Mouse (Mus musculus) central nervous system, embryonic 14 days (tissue): ENCODE data around the gene Tmem127. TPM values are rescaled to one million over a fixed set of nuclear protein-coding genes. Genes with fewer than 3 reads are reported as not detected.

Source experiments
- polyA plus RNA-seq: library from polyadenylated mRNA; depleted of rRNA; stranded (reverse); fragments of >200 nt; gene quantifications from 2 replicates; pipeline ENCODE4 v1.2.3, GENCODE M21; 2012; rRNA removed

The Tmem127 gene
- 42.7 and 43.3 TPM in 2 replicates for polyA plus RNA-seq

DNA sequence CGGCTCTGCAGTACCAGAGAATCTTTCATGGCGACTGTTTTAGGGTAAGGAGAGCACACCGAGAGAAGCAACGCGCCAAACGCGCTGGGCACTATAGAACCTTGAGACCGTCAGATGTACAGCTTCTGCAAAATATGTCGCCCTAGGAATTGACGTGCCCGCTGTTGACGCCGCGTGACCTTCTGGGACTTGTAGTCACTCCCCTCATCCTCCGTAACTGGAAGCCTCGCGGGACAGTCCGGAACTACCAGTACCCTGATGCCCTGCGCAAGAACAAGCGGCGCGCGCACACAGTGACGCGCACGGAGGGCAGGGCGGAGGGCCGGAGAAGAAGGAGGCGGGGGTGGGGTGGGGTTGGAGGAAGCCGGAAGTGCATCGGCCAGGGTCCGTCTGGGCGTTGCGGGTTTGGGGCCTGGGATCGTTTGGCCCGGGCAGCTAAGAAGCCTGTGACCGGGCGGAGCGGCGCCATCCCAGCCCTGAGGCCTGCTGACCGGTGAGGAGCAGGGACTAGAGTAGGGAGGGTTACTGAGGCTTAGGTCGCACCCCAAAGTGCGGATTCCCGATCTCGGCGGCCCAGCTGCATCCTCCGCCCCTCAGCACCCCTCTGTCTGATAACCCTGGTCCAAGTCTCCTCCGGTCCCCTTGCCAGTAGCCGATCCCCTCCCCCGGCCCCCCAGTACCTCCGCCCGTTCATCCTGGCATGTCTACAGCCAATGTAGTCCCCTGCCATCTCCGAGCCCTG is at the start of gene Tmem127, which contains the start of gene Ciao1:
Gene Tmem127, plus strand, starts transcription at position 317 of the 742 bp plus-strand sequence.
Gene Ciao1, minus strand, starts transcription at position 225 of the 742 bp plus-strand sequence.

GRCm38 (mm10) chr2:127207547-127208451 is 39.9 kb upstream of the Tmem127 start, which contains the start of the genes 1810024B03Rik and Snrnp200:
Gene 1810024B03Rik, minus strand, starts transcription at chr2:127208280.
Gene Snrnp200, plus strand, starts transcription at chr2:127208386.

DNA sequence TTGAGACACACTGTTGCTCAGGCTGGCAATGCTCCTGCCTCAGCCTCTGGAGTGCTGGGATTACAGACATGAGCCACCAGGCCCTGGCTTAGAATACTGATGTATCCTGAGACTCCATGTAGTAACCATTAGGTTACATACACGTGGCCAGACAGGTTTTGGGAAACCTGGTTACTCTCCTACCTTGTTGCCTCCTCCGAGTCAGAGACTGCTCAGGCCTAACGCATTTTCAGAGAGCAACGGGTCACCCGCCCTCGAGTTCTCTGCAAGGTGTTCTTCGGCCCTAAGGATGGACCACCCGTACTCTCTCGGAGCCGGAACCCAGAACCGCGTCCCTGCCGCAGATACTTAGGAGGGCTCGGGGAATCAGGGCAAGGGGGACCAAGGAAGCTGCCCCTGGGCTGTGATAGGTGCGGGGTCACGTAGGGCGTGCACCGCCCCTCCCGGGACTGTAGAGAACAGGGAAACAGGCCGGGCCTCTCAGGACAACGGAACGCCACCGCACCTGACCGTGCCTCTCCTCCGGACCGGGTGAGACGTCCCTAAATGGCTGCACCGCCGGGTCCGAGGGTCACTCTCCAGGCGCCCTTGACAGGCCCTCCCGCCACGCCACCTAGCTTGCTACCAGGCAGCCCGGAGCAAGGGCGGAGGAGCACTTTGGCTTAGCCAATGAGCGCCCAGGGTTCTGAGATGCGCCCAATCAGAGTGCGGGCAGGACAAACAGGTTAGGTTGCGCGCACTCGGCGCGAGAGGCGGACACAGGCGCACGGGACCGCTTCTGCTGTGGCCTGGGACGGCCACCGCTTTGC is 22.0 kb downstream of the Tmem127 start, which contains the start of gene Stard7:
Gene Stard7, plus strand, starts transcription at position 728 of the 809 bp plus-strand sequence.

Other genes starting within 250 kb of the Tmem127 start
- 12.1 and 12.3 TPM in 2 replicates for gene Ap4e1, start 239.2 kb upstream of the Tmem127 start, polyA plus RNA-seq
- 16.2 and 19.8 TPM in 2 replicates for gene Blvra, start 177.2 kb upstream of the Tmem127 start, polyA plus RNA-seq
- 32.8 and 42.3 TPM in 2 replicates for gene Ncaph, start 114.0 kb upstream of the Tmem127 start, polyA plus RNA-seq
- 5.9 and 6.1 TPM in 2 replicates for gene Itpripl1, start 104.5 kb upstream of the Tmem127 start, polyA plus RNA-seq
- 2.2 and 2.4 TPM in 2 replicates for gene 1810024B03Rik, start 39.6 kb upstream of the Tmem127 start, polyA plus RNA-seq
- 80.7 and 83.4 TPM in 2 replicates for gene Snrnp200, start 39.5 kb upstream of the Tmem127 start, polyA plus RNA-seq
- 72.2 and 75.8 TPM in 2 replicates for gene Ciao1, start 92 bp upstream of the Tmem127 start, polyA plus RNA-seq
- gene Stard7, start 22.3 kb downstream of the Tmem127 start, polyA plus RNA-seq, result 80.2 and 84.7 TPM in 2 replicates
- 6.6 and 7.5 TPM in 2 replicates for gene Dusp2, start 88.3 kb downstream of the Tmem127 start, polyA plus RNA-seq
- not detected in 2 replicates for gene Astl, start 90.7 kb downstream of the Tmem127 start, polyA plus RNA-seq
- gene Adra2b, start 115.3 kb downstream of the Tmem127 start, polyA plus RNA-seq, result 0.18 and 0.20 TPM in 2 replicates
- 0.06 and 0.30 TPM in 2 replicates for gene Gpat2, start 177.3 kb downstream of the Tmem127 start, polyA plus RNA-seq
- 28.9 and 31.4 TPM in 2 replicates for gene Fahd2a, start 196.7 kb downstream of the Tmem127 start, polyA plus RNA-seq